Mouse (Mus musculus) myocyte (in vitro differentiated cells): ENCODE data around the gene Foxl1.

Experiments used
- MAX ChIP-seq: IDR thresholded peaks from one replicate; pipeline ENCODE4 v1.6.1; 2011; ENCODE audit warnings: low read depth, mild to moderate bottlenecking, control low read depth
- POLR2A ChIP-seq: IDR thresholded peaks from one replicate; pipeline ENCODE4 v1.6.1; 2011; ENCODE audit warnings: low read depth, mild to moderate bottlenecking, control low read depth, moderate library complexity; ENCODE audit not compliant: insufficient read length

- TF ChIP-seq MAX (no peak), POLR2A (no peak)
Observed at GRCm38 (mm10) chr8:121084210-121084951, 43.4 kb upstream of the Foxl1 start, which contains the start of gene Foxf1.
